Mouse (Mus musculus) bone marrow, adult 2 months (tissue): ENCODE measurements around the gene Rft1.
A peak's percentile ranks its signal among the peaks of the same experiment; 100 is the strongest.

Source experiments
- CTCF ChIP-seq: fragments of 200-500 bp; IDR thresholded peaks from 2 replicates; pipeline ENCODE4 v1.5.1; 2011; ENCODE audit warnings: low read length, control low read depth; ENCODE audit not compliant: control insufficient read depth, insufficient read depth
- POLR2A ChIP-seq: fragments of 200-500 bp; IDR thresholded peaks from 2 replicates; pipeline ENCODE4 v1.6.1; 2011; ENCODE audit warnings: low read depth, mild to moderate bottlenecking, control low read depth, low read length, borderline replicate concordance; ENCODE audit not compliant: control insufficient read depth

GRCm38 (mm10) chr14:30699656-30700055 lies 45.5 kb downstream of the Rft1 start:
- no peak for TF ChIP-seq POLR2A
- TF ChIP-seq CTCF, result peak; percentile 84
